Mouse (Mus musculus) neural tube, embryonic 10.5 days (tissue): ENCODE measurements at regions not wholly inside any gene's neighbourhood (a gene's known extent, or its start where the extent isn't known, plus 50 kb on each side); places are given as distances from the start of the nearest gene placed in this dataset.
A peak's percentile ranks its signal among the peaks of the same experiment; 100 is the strongest.

Experiments
- DNase-seq: peaks from one replicate; pipeline ENCODE4 v3.0.0-alpha.2; 2017; ENCODE audit warnings: low spot score; ENCODE audit errors: extremely low spot score

DNA sequence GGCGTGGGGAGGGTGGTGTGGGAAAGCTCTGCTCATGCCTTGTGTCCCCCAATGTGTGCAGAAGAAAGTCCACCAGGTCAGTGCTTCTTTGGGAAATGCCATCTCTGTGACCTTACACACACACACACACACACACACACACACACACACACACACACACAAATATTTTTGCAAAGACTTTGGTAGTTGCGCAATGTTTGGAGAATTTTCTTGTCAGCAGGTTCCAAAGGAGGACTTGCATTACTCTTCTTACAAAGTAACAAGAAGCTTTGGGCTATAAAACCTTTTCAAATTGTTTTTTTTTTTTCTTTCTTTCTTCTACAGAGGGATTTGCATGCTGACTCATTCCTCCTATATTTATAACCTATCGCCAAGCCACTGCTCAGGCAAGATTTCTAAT lies 59.1 kb upstream of the Npvf start:
- DNase-seq, result no peak

DNA sequence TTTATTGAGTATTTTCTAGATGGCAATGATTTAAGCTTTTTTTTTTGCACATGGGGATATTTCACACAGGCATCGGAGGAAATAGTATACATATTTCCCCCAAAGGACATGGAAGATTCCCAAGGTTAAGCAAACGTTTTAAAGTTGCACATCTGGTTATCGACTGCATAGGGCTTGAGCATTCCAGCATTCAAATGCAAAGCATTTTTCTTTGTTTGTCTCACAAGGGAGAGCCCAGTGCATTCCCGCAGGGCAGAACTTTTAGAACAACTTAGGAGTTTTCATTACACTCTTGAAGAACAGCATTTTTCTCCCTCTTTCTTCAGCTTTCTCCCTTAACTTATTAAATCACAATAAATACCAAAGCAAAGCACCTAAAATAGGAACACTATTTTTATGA lies 64.4 kb upstream of the Npvf start:
- DNase-seq, result no peak

DNA sequence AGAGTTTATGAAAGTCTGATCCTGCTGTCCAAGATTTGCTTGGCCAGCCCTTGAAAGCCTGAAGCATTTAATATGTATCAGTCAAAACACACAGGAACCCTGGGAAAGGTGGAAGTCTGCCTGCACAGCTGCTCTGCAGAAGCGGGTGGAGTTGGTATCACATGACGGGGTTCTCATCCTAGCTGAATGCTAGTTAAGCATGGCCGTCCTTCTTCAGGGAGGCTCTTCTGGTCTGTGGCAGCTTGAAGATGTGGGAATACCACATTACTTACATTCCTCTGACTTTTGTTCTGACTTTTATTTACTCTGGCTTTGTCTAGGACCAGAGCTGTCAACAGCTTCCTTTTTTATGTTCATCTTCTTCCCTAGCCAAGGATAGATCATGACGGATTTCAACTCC lies 66.1 kb upstream of the Npvf start:
- DNase-seq, result no peak

DNA sequence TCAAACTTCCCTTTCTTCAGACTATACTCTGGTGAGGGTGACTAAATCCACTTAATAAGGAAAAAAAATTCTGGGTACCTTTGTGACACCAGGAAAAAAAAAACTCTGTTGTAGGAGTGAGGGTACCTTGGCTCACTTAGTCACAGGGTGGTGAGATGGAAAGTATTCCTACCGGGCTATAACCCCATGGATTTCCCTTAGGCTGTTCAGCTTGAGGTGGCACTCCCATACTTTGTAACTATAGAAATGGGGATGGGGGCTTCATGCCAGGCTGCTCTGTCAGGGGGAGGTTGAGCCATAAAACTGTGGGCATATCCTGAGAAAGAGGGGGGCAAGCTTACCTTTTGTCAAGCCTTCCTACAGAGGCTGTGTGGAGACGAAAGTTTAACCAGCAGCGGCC lies 71.4 kb upstream of the Npvf start:
- no peak for DNase-seq

DNA sequence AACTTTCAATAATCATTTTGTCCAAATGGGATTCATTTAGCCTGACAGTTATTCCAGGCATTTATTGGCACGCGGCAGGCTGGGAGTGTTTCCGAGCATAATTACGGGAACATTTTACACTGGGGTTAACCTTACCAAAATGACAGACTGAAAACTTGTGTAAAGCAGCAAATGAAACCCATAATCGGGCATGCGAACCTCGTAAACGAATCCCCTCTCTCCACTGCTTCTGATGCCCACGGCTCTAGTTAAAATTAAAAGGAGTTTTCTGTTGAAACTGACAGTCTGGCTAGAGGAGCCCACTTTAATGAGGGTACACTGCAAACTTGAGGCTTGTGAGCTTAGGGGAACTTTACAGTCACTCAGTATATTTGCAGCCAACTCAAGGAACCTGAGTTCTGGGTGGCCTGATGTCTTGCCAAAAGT lies 71.9 kb upstream of the Npvf start:
- no peak for DNase-seq

DNA sequence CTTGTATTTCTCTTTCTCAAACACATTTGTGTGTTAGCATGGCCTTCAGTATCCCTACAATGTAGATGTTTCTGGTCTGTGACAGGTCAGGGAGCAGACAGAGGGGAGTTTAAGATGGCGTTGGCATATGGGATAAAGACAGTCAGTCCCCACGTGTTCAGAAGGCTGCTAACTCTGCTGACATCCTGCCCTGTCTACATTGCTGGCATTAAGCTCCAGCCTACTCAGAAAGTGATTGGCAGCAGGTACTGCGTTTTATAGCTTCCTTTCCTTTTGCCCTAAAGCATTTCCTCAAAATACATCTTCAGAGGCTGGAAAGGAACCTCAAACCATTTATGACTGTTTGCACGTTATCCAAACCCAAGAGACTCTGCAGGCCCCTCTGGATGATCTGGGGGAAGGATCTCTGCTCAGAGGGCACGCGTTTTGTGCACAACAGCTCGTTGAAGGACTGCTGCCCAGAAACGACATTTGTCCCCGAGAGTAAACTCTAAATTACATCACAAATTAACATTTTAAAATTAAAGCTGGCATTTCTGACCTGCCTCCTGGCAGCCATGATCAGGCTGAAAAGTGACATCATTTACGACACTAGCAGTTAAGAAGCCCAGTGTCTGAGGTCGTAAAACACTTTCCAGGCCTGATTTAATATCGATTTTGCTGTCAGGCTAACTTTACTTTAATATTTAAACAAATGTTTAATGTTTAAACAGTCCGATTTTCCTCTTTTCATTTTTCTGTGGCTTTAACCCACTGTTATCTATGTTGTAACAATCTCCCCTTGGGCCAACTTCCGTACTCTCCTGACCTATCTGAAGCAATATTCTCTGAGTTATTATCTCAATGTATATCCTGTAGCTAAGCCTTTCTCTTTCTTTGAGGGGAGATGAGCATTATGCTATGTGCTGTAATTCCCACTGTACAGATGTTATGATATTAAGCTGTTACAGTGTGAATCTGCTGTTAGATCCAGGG lies 76.8 kb upstream of the Npvf start:
- DNase-seq, result no peak

DNA sequence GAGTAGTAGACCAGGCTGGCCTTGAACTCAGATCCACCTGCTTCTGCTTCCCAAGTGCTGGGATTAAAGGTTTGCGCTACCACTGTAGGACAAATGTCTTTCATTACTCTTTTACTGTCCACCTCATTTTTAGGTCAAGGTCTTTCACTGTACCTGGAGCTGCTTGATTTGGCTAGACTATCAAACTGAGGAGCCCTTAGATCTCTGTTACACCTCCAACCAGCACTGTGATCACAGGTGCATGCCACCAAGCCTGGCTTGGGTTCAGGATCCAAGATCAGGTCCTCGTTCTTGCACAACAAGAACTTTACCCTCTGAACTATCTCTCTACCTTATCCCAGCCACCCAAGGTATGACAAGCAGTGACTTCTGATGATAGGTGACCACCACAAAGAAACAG lies 80.5 kb upstream of the Npvf start:
- no peak for DNase-seq

DNA sequence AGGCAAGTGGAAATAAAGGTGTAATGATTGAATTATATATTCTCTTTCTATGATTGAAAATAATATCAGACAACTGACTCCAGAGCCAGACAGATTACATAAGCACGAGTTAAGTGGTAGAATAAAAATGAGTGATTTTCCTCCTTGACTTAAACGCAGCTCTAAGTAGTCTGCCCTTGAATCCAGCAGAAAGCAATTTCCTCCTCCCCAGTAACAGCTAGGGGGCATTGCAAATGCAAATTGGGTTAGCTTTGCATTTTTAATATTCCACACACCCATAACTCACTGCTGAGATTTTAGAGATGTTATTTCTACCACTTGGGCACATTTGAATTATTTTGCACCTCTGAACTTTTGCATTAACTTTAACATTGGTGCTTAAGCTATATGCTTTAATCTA lies 81.6 kb upstream of the Npvf start:
- no peak for DNase-seq

DNA sequence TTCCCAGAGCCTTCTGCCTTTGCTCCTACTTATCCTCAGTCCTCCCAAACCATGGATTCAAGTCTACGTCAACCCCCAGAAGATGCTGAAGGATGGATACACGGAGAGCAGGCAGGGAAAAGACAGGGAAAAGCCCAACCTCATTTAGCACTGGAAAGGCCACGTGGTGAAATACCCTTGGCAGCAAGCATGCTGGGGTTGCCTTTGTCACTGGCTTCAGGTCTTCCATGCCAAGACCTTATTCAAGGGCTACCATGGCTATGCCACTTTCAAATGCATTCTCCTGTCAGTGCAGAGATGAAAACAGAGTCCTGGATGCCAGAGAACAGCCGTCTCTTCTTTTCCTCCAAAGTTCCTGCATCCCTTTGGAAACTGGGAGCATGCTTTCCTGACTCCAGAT lies 87.8 kb upstream of the Npvf start:
- DNase-seq, result no peak

DNA sequence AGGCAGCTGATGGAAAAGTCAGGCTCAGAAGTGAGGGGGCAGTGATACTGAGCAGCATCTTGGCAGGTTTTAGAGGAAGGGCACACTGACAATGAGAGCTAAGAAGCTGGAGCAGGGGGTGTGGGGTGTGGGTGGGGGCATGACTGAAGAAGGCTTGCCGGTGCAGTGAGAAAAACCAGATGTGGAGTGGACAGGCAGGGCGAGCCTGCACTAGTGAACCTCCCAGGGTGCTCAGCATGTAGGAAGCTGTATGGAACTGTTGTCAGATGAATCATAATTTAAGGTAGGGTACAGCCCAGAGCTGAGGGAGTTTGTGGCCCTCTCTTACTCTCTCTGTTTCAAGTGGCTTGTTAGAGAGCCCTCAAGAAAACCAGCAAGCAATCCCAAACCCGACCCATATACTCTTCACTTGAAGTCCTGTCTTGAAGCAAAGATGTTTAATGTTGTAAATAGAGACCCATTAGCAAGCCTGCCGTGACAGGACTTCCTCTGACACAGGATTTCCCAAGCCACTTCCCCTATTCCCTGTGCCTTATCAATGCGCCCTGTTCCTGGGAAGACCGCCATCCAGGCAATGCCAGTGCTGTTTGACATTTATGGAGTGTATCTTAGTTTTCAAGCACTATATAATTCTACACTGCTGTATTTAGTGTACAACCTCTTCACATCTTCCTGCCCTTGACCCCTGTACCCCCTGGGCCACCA lies 90.4 kb upstream of the Npvf start:
- no peak for DNase-seq

DNA sequence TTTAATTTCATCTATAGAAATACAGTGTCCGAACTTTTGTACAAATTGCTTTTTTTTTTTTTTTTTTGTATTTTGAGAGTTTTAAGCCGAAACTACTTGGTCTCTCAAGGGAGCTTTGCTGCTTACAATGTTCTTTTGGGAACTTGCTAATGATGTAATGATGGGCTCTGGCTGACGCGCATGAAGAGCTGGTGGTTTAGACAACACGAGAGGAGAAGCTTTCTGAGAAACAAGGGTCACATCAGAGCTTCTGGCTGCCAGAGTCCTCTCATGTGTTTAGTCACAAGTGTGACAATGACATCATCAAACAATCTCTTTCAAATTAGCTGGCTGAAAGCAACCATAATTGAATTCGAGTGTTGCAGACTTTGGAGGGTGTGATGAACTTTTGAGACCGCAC lies 98.9 kb upstream of the Npvf start:
- no peak for DNase-seq

DNA sequence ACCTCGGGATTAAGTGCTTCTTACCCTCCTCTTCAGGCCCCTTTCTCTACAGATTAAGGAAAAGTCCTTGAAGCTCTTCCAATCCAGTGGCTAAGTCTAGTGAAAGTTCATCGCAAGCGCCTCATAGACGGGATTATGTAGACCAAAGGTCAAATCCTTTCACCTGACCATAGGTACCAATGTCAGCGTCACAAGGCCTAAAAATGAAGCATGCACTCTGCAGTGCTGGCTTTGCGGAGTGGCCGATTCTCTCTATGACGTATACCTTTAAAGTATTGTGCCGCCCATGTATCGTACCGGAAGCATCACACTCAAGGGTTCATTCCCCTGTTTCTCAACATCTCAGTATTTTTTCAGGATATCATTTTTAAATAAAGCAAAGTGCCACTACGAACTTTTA lies 100.5 kb upstream of the Npvf start:
- DNase-seq, result no peak

DNA sequence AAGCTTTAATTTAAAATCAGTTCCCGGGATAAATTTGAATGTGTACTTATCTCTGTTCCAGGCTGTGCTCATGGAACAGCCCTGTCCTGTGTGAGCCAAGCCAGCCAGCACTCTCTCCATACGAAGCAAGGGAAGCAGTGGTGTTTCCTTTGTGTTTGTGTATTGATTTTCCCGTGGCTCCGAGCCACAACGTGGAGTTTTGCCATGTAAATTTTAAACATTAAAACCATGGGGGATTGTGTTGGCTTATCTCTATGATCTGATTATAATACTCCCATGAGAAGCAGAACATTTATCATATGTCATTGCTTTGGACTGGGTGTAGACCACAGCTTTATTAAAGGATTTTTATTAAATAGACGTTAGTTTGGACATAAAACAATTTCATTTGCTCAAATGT lies 106.1 kb upstream of the Npvf start:
- DNase-seq, result no peak

DNA sequence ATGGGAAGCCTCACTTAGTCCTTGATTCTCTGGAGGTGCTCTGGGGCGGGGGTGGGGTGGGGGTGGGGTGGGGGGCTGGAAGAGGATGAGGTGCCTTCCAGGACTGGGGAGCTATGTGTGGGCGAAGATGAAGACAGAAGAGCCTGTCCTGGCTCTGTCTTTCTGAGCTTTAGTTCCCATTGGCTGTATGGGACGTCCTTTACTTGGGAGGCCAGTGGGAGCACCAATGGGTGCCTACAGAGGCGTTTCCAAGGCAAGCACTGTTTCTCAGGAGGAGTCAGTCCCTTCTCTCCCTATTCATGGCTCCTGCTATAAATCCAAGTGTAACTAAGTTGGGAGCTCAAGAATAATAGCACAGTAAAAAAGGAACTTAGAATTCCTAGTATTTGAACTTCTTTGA lies 108.9 kb upstream of the Npvf start:
- DNase-seq, result no peak

DNA sequence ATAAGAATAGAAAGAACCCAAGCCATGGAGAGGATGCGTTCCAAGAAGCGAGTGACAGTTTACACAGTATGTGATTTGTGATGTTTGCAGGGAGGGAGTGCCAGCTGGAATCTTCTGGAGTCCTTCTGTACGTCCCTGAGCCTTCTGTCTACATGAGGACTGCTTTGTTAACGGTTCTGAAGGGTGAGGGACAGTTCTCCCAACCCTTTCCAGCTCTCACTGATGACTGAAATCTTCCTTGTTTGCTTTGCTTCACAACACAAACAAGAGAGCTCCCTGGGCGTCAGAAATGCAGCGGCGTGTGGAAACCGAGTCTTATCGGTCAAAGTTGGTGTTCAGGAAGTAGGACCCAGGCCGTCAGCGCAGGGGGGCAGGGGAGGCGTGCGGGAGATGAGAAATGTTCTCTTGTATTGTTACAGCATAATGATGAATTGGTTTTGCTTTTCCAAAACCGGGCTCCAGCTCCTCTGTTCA lies 112.2 kb upstream of the Npvf start:
- DNase-seq, result no peak

DNA sequence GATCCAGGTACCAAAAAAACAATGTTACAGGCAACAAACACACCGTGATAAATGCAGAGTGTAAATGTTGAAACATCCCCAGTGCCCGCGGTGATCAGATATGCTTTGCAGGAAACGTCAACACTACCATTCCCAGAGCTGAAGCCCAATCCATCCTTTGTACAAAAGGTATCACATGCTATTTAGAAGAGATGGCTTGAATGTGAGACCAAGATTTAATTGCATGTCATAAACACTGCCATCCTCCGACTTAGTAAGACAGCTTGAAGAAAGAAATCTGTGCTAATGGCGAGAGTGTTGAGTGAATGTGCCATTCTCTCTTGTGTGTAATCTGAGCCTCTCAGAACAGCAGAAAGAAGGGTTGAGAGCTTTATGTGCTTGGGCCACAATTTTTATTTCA lies 112.9 kb upstream of the Npvf start:
- no peak for DNase-seq

DNA sequence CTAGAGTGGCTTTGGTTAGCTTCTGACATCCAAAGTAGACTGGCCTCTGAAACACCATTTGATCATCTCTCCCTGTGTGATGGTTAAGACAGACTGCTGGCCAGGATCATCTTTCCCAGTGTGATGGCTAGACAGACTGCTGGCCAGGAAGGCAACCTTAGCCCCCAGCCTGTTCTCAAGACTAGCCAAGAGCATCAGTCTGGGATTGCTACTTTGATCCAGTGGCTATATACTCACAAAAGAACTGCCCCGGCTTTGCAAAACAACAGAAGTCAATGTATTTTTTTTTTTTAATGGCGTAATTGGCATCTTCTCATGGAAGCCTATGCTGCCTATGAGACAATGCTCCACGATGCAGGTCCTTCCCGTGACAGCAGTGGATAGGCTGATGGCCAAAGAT lies 113.6 kb upstream of the Npvf start:
- DNase-seq, result no peak

DNA sequence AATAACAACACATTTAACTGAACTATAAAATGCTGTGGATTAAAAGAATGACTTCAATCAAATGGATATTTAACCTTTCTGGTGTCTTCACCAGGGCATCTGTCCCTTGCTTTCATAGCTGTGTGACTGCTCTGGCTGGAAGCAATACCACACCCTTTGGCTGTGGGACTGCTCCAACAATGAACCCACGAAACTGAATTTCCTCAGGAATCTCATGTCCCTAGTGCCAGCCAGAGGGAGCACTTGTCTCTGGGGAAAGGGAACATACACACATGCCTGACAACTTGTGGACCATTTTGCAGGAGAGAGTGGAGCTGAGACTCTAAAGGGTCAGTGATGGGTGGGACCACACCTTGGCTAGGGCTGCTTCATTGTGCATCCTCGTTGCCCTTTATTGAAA lies 114.9 kb upstream of the Npvf start:
- DNase-seq, result no peak

DNA sequence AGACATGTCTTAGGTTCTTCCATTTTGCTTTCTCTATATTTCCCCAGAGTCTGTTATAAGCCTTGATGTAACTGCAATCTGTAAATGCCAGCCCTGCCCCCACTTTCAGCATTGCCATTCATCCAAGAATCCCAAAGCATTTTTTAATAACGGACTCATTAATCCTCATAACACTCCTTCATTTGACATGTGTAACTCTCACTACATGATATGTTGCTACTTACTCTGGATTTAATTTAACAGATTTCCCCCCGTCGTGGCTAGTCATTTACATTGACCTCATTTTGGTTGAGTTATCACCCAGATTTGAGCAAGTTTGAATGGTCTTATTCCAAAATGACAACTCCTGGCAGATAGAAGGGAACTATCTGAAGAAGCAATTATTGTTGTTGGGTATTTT lies 116.2 kb upstream of the Npvf start:
- no peak for DNase-seq

DNA sequence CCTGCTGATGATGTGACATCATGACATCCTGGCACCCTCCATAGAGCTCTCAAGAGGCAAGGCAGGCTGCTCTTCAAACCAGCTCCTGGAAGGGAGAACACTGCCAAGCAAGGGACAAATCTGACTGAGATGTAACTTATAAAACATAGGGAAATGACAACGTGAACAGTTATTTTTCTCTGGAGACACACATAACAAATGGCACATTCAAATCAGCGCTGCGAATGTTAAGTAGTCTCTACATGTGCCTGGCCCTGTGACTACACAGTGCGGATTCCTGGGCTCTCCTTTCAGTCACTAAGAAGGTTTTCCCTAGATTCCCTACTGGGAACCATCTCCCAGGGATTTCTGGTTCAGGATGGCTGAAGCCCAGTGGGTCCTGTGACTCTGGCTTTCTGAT lies 121.4 kb upstream of the Npvf start:
- DNase-seq, result no peak

DNA sequence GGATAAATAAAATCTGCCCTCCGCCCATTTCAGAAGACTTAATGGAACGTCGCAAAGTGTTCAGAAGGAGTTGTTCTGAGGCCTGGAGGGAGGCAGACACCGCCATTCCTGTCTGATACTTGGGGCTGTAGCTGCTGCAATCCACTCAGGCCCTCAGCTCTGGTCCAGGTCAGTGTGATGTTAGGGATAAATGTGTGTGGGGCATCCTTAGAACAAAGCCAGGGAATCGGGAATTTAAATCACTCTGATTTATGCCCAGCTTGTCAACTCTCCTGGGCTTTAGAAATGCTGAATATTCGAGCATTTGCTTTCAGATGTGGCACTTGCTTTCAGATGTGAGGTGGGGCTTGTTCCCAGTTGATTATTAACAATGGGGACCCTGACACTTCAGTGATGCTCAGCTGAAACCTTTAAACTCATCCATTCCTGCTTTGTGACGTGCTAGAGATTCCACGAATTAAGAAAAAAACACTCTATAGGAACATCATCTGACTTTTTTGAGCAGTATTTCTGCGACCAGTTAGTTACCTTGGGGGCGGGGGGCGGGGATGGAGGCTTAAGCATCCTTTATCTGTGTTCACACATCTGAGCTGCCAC lies 122.1 kb upstream of the Npvf start:
- peak; percentile 27 for DNase-seq

DNA sequence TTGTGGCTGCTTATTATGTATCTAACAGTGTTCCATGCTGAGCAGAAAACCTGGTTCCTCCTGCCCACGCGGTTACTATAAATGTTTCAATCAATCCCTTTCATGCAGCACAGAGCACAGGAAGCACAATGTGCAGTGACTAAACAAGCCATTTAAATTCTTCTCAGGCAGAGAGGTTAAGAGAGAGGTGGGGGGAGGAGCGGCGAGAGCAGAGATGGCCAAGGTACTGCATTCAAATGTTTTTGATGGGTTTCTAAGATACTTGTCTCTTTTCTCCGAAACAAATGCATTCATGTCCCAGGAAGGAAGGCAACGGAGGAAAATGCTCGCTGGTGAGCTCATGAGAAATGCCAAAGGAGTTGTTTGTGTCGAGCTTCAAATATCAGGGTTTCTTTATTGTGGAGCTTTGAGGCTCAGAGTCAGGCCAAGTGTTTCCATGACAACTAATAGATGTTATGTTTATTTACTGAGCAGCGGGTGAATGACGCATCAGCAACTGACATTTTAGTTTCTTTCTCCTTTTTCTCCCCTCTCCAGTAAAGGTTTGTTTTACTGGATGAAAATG lies 122.8 kb upstream of the Npvf start:
- peak; percentile 65 for DNase-seq
